Mouse (Mus musculus) urinary bladder, postnatal 10 days (tissue): ENCODE results near the gene Tagln2.
A peak's percentile ranks its signal among the peaks of the same experiment; 100 is the strongest.

ENCODE experiments used
- DNase-seq: peaks from one replicate; pipeline ENCODE4 v3.0.0; 2022; ENCODE audit warnings: low spot score

Gene Tagln2

GRCm38 (mm10) chr1:172526380-172527081, 26.7 kb downstream of the Tagln2 start:
- no peak for DNase-seq

- no peak for DNase-seq
Observed at GRCm38 (mm10) chr1:172527431-172527830, 27.6 kb downstream of the Tagln2 start.

GRCm38 (mm10) chr1:172528701-172529100, 28.9 kb downstream of the Tagln2 start:
- DNase-seq = peak; percentile 76

GRCm38 (mm10) chr1:172530544-172531220, 30.8 kb downstream of the Tagln2 start:
- no peak for DNase-seq

- DNase-seq = no peak
Observed at GRCm38 (mm10) chr1:172532551-172532950, 32.7 kb downstream of the Tagln2 start.

- DNase-seq = no peak
Observed at GRCm38 (mm10) chr1:172535116-172535515, 35.3 kb downstream of the Tagln2 start.

GRCm38 (mm10) chr1:172539827-172540226, 40.0 kb downstream of the Tagln2 start:
- DNase-seq = no peak

GRCm38 (mm10) chr1:172540283-172540820, 40.5 kb downstream of the Tagln2 start:
- DNase-seq = no peak

- DNase-seq = no peak
Observed at GRCm38 (mm10) chr1:172546062-172546461, 46.2 kb downstream of the Tagln2 start.

GRCm38 (mm10) chr1:172548501-172548900, 48.7 kb downstream of the Tagln2 start:
- DNase-seq = no peak

GRCm38 (mm10) chr1:172549314-172549713, 49.5 kb downstream of the Tagln2 start:
- no peak for DNase-seq

GRCm38 (mm10) chr1:172549717-172550116, 49.9 kb downstream of the Tagln2 start:
- DNase-seq = no peak

GRCm38 (mm10) chr1:172550551-172550951, 50.7 kb downstream of the Tagln2 start:
- no peak for DNase-seq

- no peak for DNase-seq
Observed at GRCm38 (mm10) chr1:172551009-172551408, 51.2 kb downstream of the Tagln2 start.

GRCm38 (mm10) chr1:172552623-172553022, 52.8 kb downstream of the Tagln2 start:
- DNase-seq = no peak

GRCm38 (mm10) chr1:172555638-172556037, 55.8 kb downstream of the Tagln2 start, which contains the start of gene Vsig8:
TSS of gene Vsig8 (plus strand) at chr1:172555938.
- DNase-seq = no peak
